Mouse (Mus musculus) stomach, embryonic 16.5 days (tissue): ENCODE measurements at regions not wholly inside any gene's neighbourhood (a gene's known extent, or its start where the extent isn't known, plus 50 kb on each side); places are given as distances from the start of the nearest gene placed in this dataset.

Experiments
- ATAC-seq: fragments of 200-750 bp; cut with Nextera tagmentation; 2 replicates; pipeline ENCODE4 v1.8.0; 2017; ENCODE audit warnings: moderate number of reproducible peaks, moderate TSS enrichment; ENCODE audit not compliant: insufficient read depth, low FRiP score
- H3K27ac ChIP-seq: fragments of 300-500 bp; sonication (generic); 2 replicates; pipeline ENCODE4 v1.5.1; 2014; ENCODE audit warnings: low read length
- H3K27me3 ChIP-seq: fragments of 300-500 bp; sonication (generic); 2 replicates; pipeline ENCODE4 v1.6.1; 2014; ENCODE audit warnings: low read length, control low read depth, mixed read lengths; ENCODE audit not compliant: control insufficient read depth, insufficient read depth
- H3K36me3 ChIP-seq: fragments of 300-500 bp; sonication (generic); 2 replicates; pipeline ENCODE4 v1.6.1; 2014; ENCODE audit warnings: low read length; ENCODE audit not compliant: control insufficient read depth, insufficient read depth
- H3K4me1 ChIP-seq: fragments of 300-500 bp; sonication (generic); 2 replicates; pipeline ENCODE4 v1.6.1; 2014; ENCODE audit warnings: low read length, control low read depth, mixed read lengths; ENCODE audit not compliant: control insufficient read depth, insufficient read depth
- H3K4me2 ChIP-seq: fragments of 300-500 bp; sonication (generic); 2 replicates; pipeline ENCODE4 v1.6.1; 2014; ENCODE audit warnings: low read depth, low read length, mixed read lengths
- H3K4me3 ChIP-seq: fragments of 300-500 bp; sonication (generic); replicated peaks from 2 replicates; pipeline ENCODE4 v1.5.1; 2014; ENCODE audit warnings: mild to moderate bottlenecking, low read length
- H3K9ac ChIP-seq: fragments of 300-500 bp; sonication (generic); 2 replicates; pipeline ENCODE4 v1.6.1; 2014; ENCODE audit warnings: low read length
- H3K9me3 ChIP-seq: fragments of 300-500 bp; sonication (generic); replicated peaks from 2 replicates; pipeline ENCODE4 v1.6.1; 2016; ENCODE audit warnings: low read length, control low read depth; ENCODE audit not compliant: control insufficient read depth
- WGBS: fragments of 180-500 bp; shearing (Covaris S2); extraction: QIAGEN DNeasy Blood & Tissue Kit; methylation state at CpG from one replicate; pipeline ENCODE4 v1.1.7; 2014; 5-methylcytosine and 5-hydroxymethylcytosine counted together

GRCm38 (mm10) chr13:3742094-3742730, 61.9 kb downstream of the Calml3 start:
- no peaks in the 10 kb centered on the region for H3K9me3 ChIP-seq
- peaks cover 28% of the 10 kb centered on the region for H3K4me1 ChIP-seq
- H3K36me3 ChIP-seq: no peaks in the 10 kb centered on the region
- H3K9ac ChIP-seq: peak overlapping the region; percentile 29
- H3K27ac ChIP-seq: peak overlapping the region; percentile 91
- no peaks in the 10 kb centered on the region for H3K27me3 ChIP-seq
- ATAC-seq: peak; percentile 51
- no peak overlapping the region for H3K4me2 ChIP-seq
- WGBS: 21% methylated on average over 2 of the region's 2 CpGs
- H3K4me3 ChIP-seq: no peak overlapping the region

DNA sequence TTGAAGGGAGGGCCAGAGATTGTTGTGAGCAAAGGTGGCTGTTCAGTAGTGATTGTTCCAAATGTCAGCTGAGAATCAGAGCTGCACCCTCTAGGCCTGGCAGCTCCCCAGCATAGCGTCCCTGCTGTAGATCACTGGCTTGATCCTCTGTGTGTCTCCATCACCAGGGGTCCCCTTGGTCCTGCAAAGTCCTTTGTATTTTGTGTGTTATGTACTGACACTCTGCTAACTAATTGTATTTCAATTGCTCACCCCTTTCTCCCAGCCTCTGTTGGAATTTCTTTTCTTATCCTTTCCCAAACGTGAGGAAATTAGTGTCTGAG, 73.5 kb downstream of the Calml3 start:
- Histone ChIP-seq H3K36me3 (no peaks in the 10 kb centered on the region), H3K4me1 (peaks cover 14% of the 10 kb centered on the region), H3K4me3 (no peak overlapping the region), H3K4me2 (no peak overlapping the region), H3K9ac (peak overlapping the region; percentile 1; the same call in 1 of the 2 replicates), H3K27me3 (no peaks in the 10 kb centered on the region), H3K9me3 (no peaks in the 10 kb centered on the region), H3K27ac (peak overlapping the region; percentile 82)
- 25% methylated on average over 2 of the region's 2 CpGs for WGBS
- ATAC-seq: peak; percentile 16; the same call in 1 of the 2 replicates

- no peaks in the 10 kb centered on the region for H3K36me3 ChIP-seq
These were observed 74.0 kb downstream of the Calml3 start for GRCm38 (mm10) chr13:3729926-3730698.

GRCm38 (mm10) chr13:3728888-3729287, 75.2 kb downstream of the Calml3 start:
- Histone ChIP-seq H3K9ac (no peak overlapping the region), H3K9me3 (no peaks in the 10 kb centered on the region), H3K4me1 (peaks cover 14% of the 10 kb centered on the region), H3K27ac (no peak overlapping the region), H3K4me3 (no peak overlapping the region), H3K4me2 (no peak overlapping the region), H3K27me3 (no peaks in the 10 kb centered on the region), H3K36me3 (no peaks in the 10 kb centered on the region)
- ATAC-seq: no peak
- 66% methylated on average over 3 of the region's 3 CpGs for WGBS

More at GRCm38 (mm10) chr13:3729926-3730698, 74.0 kb downstream of the Calml3 start:
- Histone ChIP-seq H3K4me3 (no peak overlapping the region), H3K9ac (peak overlapping the region; percentile 1; the same call in 1 of the 2 replicates), H3K9me3 (no peaks in the 10 kb centered on the region), H3K27ac (peak overlapping the region; percentile 82), H3K27me3 (no peaks in the 10 kb centered on the region), H3K4me1 (peaks cover 14% of the 10 kb centered on the region), H3K4me2 (no peak overlapping the region)
- WGBS: 9% methylated on average over 3 of the region's 3 CpGs
- ATAC-seq: peak; percentile 43; the same call in 1 of the 2 replicates

DNA sequence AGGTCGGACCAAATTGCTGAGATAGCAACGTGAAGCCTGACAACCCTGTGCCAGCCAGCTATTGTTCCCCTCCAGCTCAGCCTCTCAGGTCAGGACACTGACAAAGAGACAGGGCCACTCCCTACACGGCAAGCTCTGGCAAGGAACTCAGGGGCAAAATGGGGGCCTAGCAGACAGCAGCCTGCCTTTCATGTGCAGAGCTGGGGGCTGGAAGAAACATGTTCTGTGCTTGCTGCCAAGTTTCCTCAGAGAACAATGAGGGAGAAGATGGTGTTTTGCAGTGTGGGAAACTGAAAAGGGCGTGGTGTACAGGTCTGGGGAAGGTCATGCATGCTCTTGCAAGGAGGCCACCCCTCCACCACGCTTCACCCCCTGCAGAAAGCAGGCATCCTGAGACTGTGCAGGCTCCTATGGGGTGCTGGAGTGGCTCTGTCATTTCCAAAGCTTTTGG, 77.8 kb downstream of the Calml3 start:
- H3K27ac ChIP-seq: peak overlapping the region; percentile 69
- H3K4me1 ChIP-seq: peaks cover 14% of the 10 kb centered on the region
- WGBS: 24% methylated on average over 5 of the region's 5 CpGs
- H3K9ac ChIP-seq: no peak overlapping the region
- H3K4me2 ChIP-seq: no peak overlapping the region
- no peaks in the 10 kb centered on the region for H3K9me3 ChIP-seq
- no peak overlapping the region for H3K4me3 ChIP-seq
- H3K27me3 ChIP-seq: no peaks in the 10 kb centered on the region
- H3K36me3 ChIP-seq: no peaks in the 10 kb centered on the region
- peak; percentile 88 for ATAC-seq

- 69% methylated on average over 3 of the region's 3 CpGs for WGBS
- no peak overlapping the region for H3K9ac ChIP-seq
- H3K36me3 ChIP-seq: no peaks in the 10 kb centered on the region
- no peak overlapping the region for H3K4me3 ChIP-seq
- H3K27ac ChIP-seq: peak overlapping the region; percentile 55
- peaks cover 12% of the 10 kb centered on the region for H3K4me1 ChIP-seq
- H3K9me3 ChIP-seq: no peaks in the 10 kb centered on the region
- ATAC-seq: no peak
- no peaks in the 10 kb centered on the region for H3K27me3 ChIP-seq
- no peak overlapping the region for H3K4me2 ChIP-seq
These were observed 78.3 kb downstream of the Calml3 start for GRCm38 (mm10) chr13:3725803-3726202.

GRCm38 (mm10) chr13:3724313-3724712, 79.8 kb downstream of the Calml3 start:
- no peak for ATAC-seq
- Histone ChIP-seq H3K4me2 (no peak overlapping the region), H3K9ac (no peak overlapping the region), H3K4me3 (no peak overlapping the region), H3K27me3 (no peaks in the 10 kb centered on the region), H3K4me1 (0 out of 2 replicates have a peak, but pooled peaks cover 9% of the 10 kb centered on the region), H3K36me3 (no peaks in the 10 kb centered on the region), H3K9me3 (no peaks in the 10 kb centered on the region), H3K27ac (no peak overlapping the region)
- WGBS: 80% methylated on average over 3 of the region's 3 CpGs

- no peak for ATAC-seq
- WGBS: 80% methylated on average over 5 of the region's 5 CpGs
These were observed 80.5 kb downstream of the Calml3 start for GRCm38 (mm10) chr13:3723458-3724143.

DNA sequence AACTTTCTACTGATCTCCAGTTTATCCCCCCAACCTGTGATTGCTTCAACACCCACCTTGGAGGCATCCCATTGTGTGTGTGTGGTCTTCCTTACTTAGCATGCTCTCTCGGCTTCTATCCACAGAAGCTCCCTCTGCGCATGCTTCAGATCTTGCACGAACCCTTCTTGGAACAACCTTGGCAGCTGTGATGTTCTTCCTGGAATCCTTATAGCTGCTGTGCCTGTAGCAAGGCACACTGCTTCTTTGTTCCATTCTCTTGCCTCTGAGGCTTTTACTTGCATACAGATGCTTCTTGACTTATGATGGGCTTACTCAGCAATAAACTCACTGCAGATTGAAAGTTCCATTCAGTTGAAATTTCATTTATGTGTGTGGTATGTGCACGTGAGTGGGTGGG, 81.2 kb downstream of the Asb13 start:
- no peak overlapping the region for H3K27ac ChIP-seq
- H3K36me3 ChIP-seq: no peaks in the 10 kb centered on the region
- no peak overlapping the region for H3K4me3 ChIP-seq
- H3K9ac ChIP-seq: no peak overlapping the region
- no peaks in the 10 kb centered on the region for H3K9me3 ChIP-seq
- WGBS: 84% methylated on average over 4 of the region's 4 CpGs
- H3K4me1 ChIP-seq: peaks cover under 1% of the 10 kb centered on the region; the same call in 1 of the 2 replicates
- ATAC-seq: no peak
- H3K27me3 ChIP-seq: no peaks in the 10 kb centered on the region
- H3K4me2 ChIP-seq: no peak overlapping the region

More at GRCm38 (mm10) chr13:3723458-3724143, 80.5 kb downstream of the Calml3 start:
- Histone ChIP-seq H3K4me2 (no peak overlapping the region), H3K4me1 (0 out of 2 replicates have a peak, but pooled peaks cover 9% of the 10 kb centered on the region), H3K27me3 (no peaks in the 10 kb centered on the region), H3K27ac (no peak overlapping the region), H3K4me3 (no peak overlapping the region), H3K36me3 (no peaks in the 10 kb centered on the region), H3K9ac (no peak overlapping the region), H3K9me3 (no peaks in the 10 kb centered on the region)
